Comparison of ENCODE assay signal across 14 mouse cellular contexts in genomic region chr1:155306879-155307278, GRCm38 (mm10).
A peak's percentile ranks its signal among the peaks of the same experiment; 100 is the strongest.
DNase-seq lines count a peak whose midpoint lies in the region; ATAC-seq lines count a peak whose summit lies in the region.
"Had no signal": no experiment of that assay in that cellular context is flagged by ENCODE, and none has a peak within 500 bp of the region (broad histone marks: within the 10 kb centered on the region; RNA-seq: fewer than 3 reads in every experiment).

No protein-coding gene starts in this region.

- no peak overlapping the region for H3K9ac ChIP-seq in forebrain, embryonic 12.5 days
- H3K9ac ChIP-seq in midbrain, embryonic 14.5 days (replicated peaks; ENCODE audit: low read length), result no peak overlapping the region
- H3K9ac ChIP-seq: embryonic facial prominence, embryonic 12.5 days; limb, embryonic 13.5 days; stomach, embryonic 15.5 days had no signal

- peak overlapping the region; percentile 77 for H3K27ac ChIP-seq in forebrain, embryonic 12.5 days
- H3K27ac ChIP-seq in midbrain, embryonic 14.5 days (replicated peaks; ENCODE audit: low read depth, low read length), result peak overlapping the region; percentile 60
- no peak overlapping the region for H3K27ac ChIP-seq in heart, embryonic 10.5 days
- H3K27ac ChIP-seq: embryonic facial prominence, embryonic 12.5 days; limb, embryonic 13.5 days; stomach, embryonic 15.5 days had no signal

- H3K27me3 ChIP-seq in forebrain, embryonic 12.5 days, result peaks cover 9% of the 10 kb centered on the region; the same call in 1 of the 2 replicates
- no peaks in the 10 kb centered on the region for H3K27me3 ChIP-seq in midbrain, embryonic 14.5 days (ENCODE audit: control insufficient read depth, insufficient read depth, low read length)
- no peaks in the 10 kb centered on the region for H3K27me3 ChIP-seq in heart, embryonic 10.5 days (ENCODE audit: insufficient read depth, poor library complexity, severe bottlenecking)
- H3K27me3 ChIP-seq: embryonic facial prominence, embryonic 12.5 days; limb, embryonic 13.5 days; stomach, embryonic 15.5 days had no signal

- peak; percentile 30 for DNase-seq in layer of hippocampus, adult 9-10 months (ENCODE audit: low spot score)
- DNase-seq in layer of hippocampus, adult 8-10 months (ENCODE audit: low spot score in 2 of 2), result no peak
- DNase-seq in brain, adult 2 months (ENCODE audit: low read depth, low spot score), result peak; percentile 87
- DNase-seq in midbrain, embryonic 14.5 days, result peak; percentile 86
- DNase-seq in heart, embryonic 10.5 days (ENCODE audit: low spot score), result no peak
- no peak for DNase-seq in heart, postnatal 4 days
- DNase-seq: adrenal gland, postnatal 14 days; cerebellum, adult 11 months; lung, adult 18-20 months had no signal

- H3K4me1 ChIP-seq in forebrain, embryonic 12.5 days, result peaks cover 40% of the 10 kb centered on the region
- peaks cover 44% of the 10 kb centered on the region for H3K4me1 ChIP-seq in midbrain, embryonic 14.5 days (ENCODE audit: control insufficient read depth, insufficient read depth, low read length)
- no peaks in the 10 kb centered on the region for H3K4me1 ChIP-seq in heart, embryonic 10.5 days
- H3K4me1 ChIP-seq: embryonic facial prominence, embryonic 12.5 days; stomach, embryonic 15.5 days had no signal

- H3K36me3 ChIP-seq in forebrain, embryonic 12.5 days (replicated peaks), result no peaks in the 10 kb centered on the region; the same call in 1 of the 2 replicates
- 0 out of 2 replicates have a peak, but pooled peaks cover 13% of the 10 kb centered on the region for H3K36me3 ChIP-seq in midbrain, embryonic 14.5 days (ENCODE audit: control insufficient read depth, insufficient read depth, low read length)
- H3K36me3 ChIP-seq in heart, embryonic 10.5 days, result peaks cover 12% of the 10 kb centered on the region; the same call in 1 of the 2 replicates
- H3K36me3 ChIP-seq: embryonic facial prominence, embryonic 12.5 days; stomach, embryonic 15.5 days had no signal

- H3K9me3 ChIP-seq in forebrain, embryonic 12.5 days, result no peaks in the 10 kb centered on the region
- no peaks in the 10 kb centered on the region for H3K9me3 ChIP-seq in midbrain, embryonic 14.5 days (ENCODE audit: control insufficient read depth, low read length)
- H3K9me3 ChIP-seq in heart, embryonic 10.5 days, result no peaks in the 10 kb centered on the region
- H3K9me3 ChIP-seq: embryonic facial prominence, embryonic 12.5 days; limb, embryonic 13.5 days; stomach, embryonic 15.5 days had no signal

- H3K4me3 ChIP-seq in forebrain, embryonic 12.5 days (replicated peaks), result no peak overlapping the region
- no peak overlapping the region for H3K4me3 ChIP-seq in midbrain, embryonic 14.5 days (replicated peaks; ENCODE audit: low read depth, low read length)
- H3K4me3 ChIP-seq in heart, embryonic 10.5 days, result no peak overlapping the region
- H3K4me3 ChIP-seq: embryonic facial prominence, embryonic 12.5 days; limb, embryonic 13.5 days; stomach, embryonic 15.5 days had no signal

- WGBS in forebrain, embryonic 12.5 days, result 8% methylated on average over 3 of the region's 3 CpGs
- 6% methylated on average over 3 of the region's 3 CpGs for WGBS in midbrain, embryonic 14.5 days
- WGBS in heart, embryonic 10.5 days, result 74% methylated on average over 3 of the region's 3 CpGs

- H3K4me2 ChIP-seq in forebrain, embryonic 12.5 days, result peak overlapping the region; percentile 13; the same call in 1 of the 2 replicates
- H3K4me2 ChIP-seq in midbrain, embryonic 14.5 days (ENCODE audit: low read length), result no peak overlapping the region; the same call in 1 of the 2 replicates
- H3K4me2 ChIP-seq: embryonic facial prominence, embryonic 12.5 days; limb, embryonic 13.5 days; stomach, embryonic 15.5 days had no signal

- peak; percentile 66 for ATAC-seq in forebrain, embryonic 12.5 days (ENCODE audit: low FRiP score)
- peak; percentile 43; the same call in 1 of the 2 replicates for ATAC-seq in midbrain, embryonic 14.5 days (ENCODE audit: low FRiP score, low TSS enrichment)
- ATAC-seq in activated CD4-positive, CD25-positive, alpha-beta regulatory T cell, adult 4 months, result no peak

Comparison
In these comparisons a context has a peak if more than half of its experiments do, and no peak if none do; other contexts are left out.
1. DNase-seq: peak in layer of hippocampus, adult 9-10 months (single experiment), brain, adult 2 months (single experiment) and midbrain, embryonic 14.5 days (single experiment); none in layer of hippocampus, adult 8-10 months (0 of 2), heart, embryonic 10.5 days (single experiment) and heart, postnatal 4 days (single experiment).